Mouse (Mus musculus) right cerebral cortex, postnatal 25 days (tissue): ENCODE results near the gene Mfge8.

ENCODE experiments used
- DNase-seq: peaks from one replicate; pipeline ENCODE4 v3.0.0; 2022

Mfge8 gene

GRCm38 (mm10) chr7:79123465-79123864, 25.4 kb downstream of the Mfge8 start:
- peak; percentile 16 for DNase-seq

- no peak for DNase-seq
Observed at GRCm38 (mm10) chr7:79113848-79114247, 35.0 kb downstream of the Mfge8 start.

- no peak for DNase-seq
Observed at GRCm38 (mm10) chr7:79096492-79096891, 52.4 kb downstream of the Mfge8 start.

- no peak for DNase-seq
Observed at GRCm38 (mm10) chr7:79089111-79089510, 59.7 kb downstream of the Mfge8 start.
